Mouse (Mus musculus) lung, embryonic 14.5 days (tissue): ENCODE data around the gene Cxcr4. TPM values are rescaled to one million over a fixed set of nuclear protein-coding genes. Genes with fewer than 3 reads are reported as not detected.
A peak's percentile ranks its signal among the peaks of the same experiment; 100 is the strongest.
"Not testable (repeated sequence)": the region's sequence is repeated elsewhere in the genome, so short reads cannot be mapped to it uniquely, and the experiment has no call there.

Experiments used
- ATAC-seq: fragments of 200-750 bp; cut with Nextera tagmentation; 2 replicates; pipeline ENCODE4 v1.8.0; 2017; ENCODE audit warnings: mild to moderate bottlenecking, moderate TSS enrichment, moderate library complexity; ENCODE audit not compliant: insufficient read depth
- DNase-seq: peaks from one replicate; pipeline ENCODE4 v3.0.0-alpha.2; 2015
- H3K27ac ChIP-seq: fragments of 300-500 bp; sonication (generic); 2 replicates; pipeline ENCODE4 v1.5.1; 2014; ENCODE audit warnings: low read depth, mild to moderate bottlenecking, moderate library complexity
- H3K27me3 ChIP-seq: fragments of 300-500 bp; sonication (generic); 2 replicates; pipeline ENCODE4 v1.6.1; 2014; ENCODE audit warnings: low read length, control low read depth; ENCODE audit not compliant: insufficient read depth
- H3K36me3 ChIP-seq: fragments of 300-500 bp; sonication (generic); 2 replicates; pipeline ENCODE4 v1.6.1; 2014; ENCODE audit warnings: control low read depth; ENCODE audit not compliant: insufficient read depth
- H3K4me1 ChIP-seq: fragments of 300-500 bp; sonication (generic); 2 replicates; pipeline ENCODE4 v1.6.1; 2014; ENCODE audit warnings: antibody characterized with exemption, control low read depth; ENCODE audit not compliant: insufficient read depth
- H3K4me2 ChIP-seq: fragments of 300-500 bp; sonication (generic); 2 replicates; pipeline ENCODE4 v1.6.1; 2014; ENCODE audit warnings: mild to moderate bottlenecking
- H3K4me3 ChIP-seq: fragments of 300-500 bp; sonication (generic); 2 replicates; pipeline ENCODE4 v1.5.1; 2014; ENCODE audit warnings: low read depth, low read length
- H3K9ac ChIP-seq: fragments of 300-500 bp; sonication (generic); 2 replicates; pipeline ENCODE4 v1.6.1; 2014
- H3K9me3 ChIP-seq: fragments of 300-500 bp; sonication (generic); 2 replicates; pipeline ENCODE4 v1.6.1; 2016; ENCODE audit warnings: low read depth, low read length, control low read depth
- CTCF ChIP-seq: IDR thresholded peaks from 2 replicates; pipeline ENCODE4 v1.5.1; 2016; ENCODE audit warnings: antibody characterized with exemption, low read depth
- WGBS: fragments of 180-500 bp; shearing (Covaris S2); extraction: QIAGEN DNeasy Blood & Tissue Kit; methylation state at CpG from one replicate; pipeline ENCODE4 v1.1.7; 2014; 5-methylcytosine and 5-hydroxymethylcytosine counted together
- polyA plus RNA-seq: library from polyadenylated mRNA; unstranded; fragments of >200 nt; fragmentation: Nextera tagmentation; extraction: Ambion mirVana; gene quantifications from 2 replicates; pipeline ENCODE4 v1.2.1, GENCODE M21; 2014

Cxcr4 gene
- polyA plus RNA-seq, 1 experiment from 2014 or later, result 10.3 TPM

GRCm38 (mm10) chr1:128585396-128586161, 6.5 kb downstream of the Cxcr4 start:
- WGBS, result 50% methylated on average over 3 of the region's 3 CpGs
- ATAC-seq, result 0 out of 2 replicates have a peak, but pooled peaks have one; percentile 16

GRCm38 (mm10) chr1:128584716-128585115, 7.4 kb downstream of the Cxcr4 start:
- H3K4me2 ChIP-seq, H3K4me1 ChIP-seq, H3K9ac ChIP-seq, H3K4me3 ChIP-seq, H3K27ac ChIP-seq, DNase-seq, ATAC-seq, H3K27me3 ChIP-seq, H3K9me3 ChIP-seq: not testable (repeated sequence)
- 88% methylated on average over 1 of the region's 1 CpGs for WGBS
- H3K36me3 ChIP-seq, result peaks cover 11% of the 10 kb centered on the region

More at GRCm38 (mm10) chr1:128585396-128586161, 6.5 kb downstream of the Cxcr4 start:
- no peak overlapping the region for H3K27ac ChIP-seq
- H3K9me3 ChIP-seq, result no peaks in the 10 kb centered on the region
- H3K4me3 ChIP-seq, result no peak overlapping the region
- H3K4me1 ChIP-seq, result 0 out of 2 replicates have a peak, but pooled peaks cover 2% of the 10 kb centered on the region
- H3K4me2 ChIP-seq, result no peak overlapping the region
- peaks cover 12% of the 10 kb centered on the region for H3K36me3 ChIP-seq
- no peak overlapping the region for H3K9ac ChIP-seq
- TF ChIP-seq CTCF, result no peak
- no peaks in the 10 kb centered on the region for H3K27me3 ChIP-seq
- DNase-seq, result peak; percentile 52

- Histone ChIP-seq H3K27me3 (no peaks in the 10 kb centered on the region), H3K36me3 (no peaks in the 10 kb centered on the region), H3K4me3 (no peak overlapping the region), H3K27ac (no peak overlapping the region), H3K4me2 (no peak overlapping the region), H3K4me1 (no peaks in the 10 kb centered on the region), H3K9ac (no peak overlapping the region), H3K9me3 (no peaks in the 10 kb centered on the region)
- DNase-seq (no peak), ATAC-seq (no peak)
- WGBS, result 48% methylated on average over 6 of the region's 6 CpGs
- TF ChIP-seq CTCF, result no peak
These were observed 8.7 kb downstream of the Cxcr4 start for GRCm38 (mm10) chr1:128583279-128583872.

GRCm38 (mm10) chr1:128580321-128580720, 11.8 kb downstream of the Cxcr4 start:
- WGBS, result 53% methylated on average over 3 of the region's 3 CpGs

GRCm38 (mm10) chr1:128578454-128578853, 13.6 kb downstream of the Cxcr4 start:
- Histone ChIP-seq H3K27ac (no peak overlapping the region), H3K27me3 (no peaks in the 10 kb centered on the region), H3K9me3 (no peaks in the 10 kb centered on the region), H3K4me3 (no peak overlapping the region), H3K9ac (no peak overlapping the region), H3K36me3 (no peaks in the 10 kb centered on the region), H3K4me2 (no peak overlapping the region), H3K4me1 (no peaks in the 10 kb centered on the region)
- ATAC-seq (no peak), DNase-seq (no peak)
- WGBS, result 55% methylated on average over 2 of the region's 2 CpGs
- TF ChIP-seq CTCF, result no peak

More at GRCm38 (mm10) chr1:128580321-128580720, 11.8 kb downstream of the Cxcr4 start:
- ATAC-seq, result no peak
- Histone ChIP-seq H3K4me2 (no peak overlapping the region), H3K4me1 (no peaks in the 10 kb centered on the region), H3K9ac (no peak overlapping the region), H3K27me3 (no peaks in the 10 kb centered on the region), H3K27ac (no peak overlapping the region), H3K9me3 (no peaks in the 10 kb centered on the region), H3K4me3 (no peak overlapping the region), H3K36me3 (no peaks in the 10 kb centered on the region)
- no peak for TF ChIP-seq CTCF
- DNase-seq, result peak; percentile 48

GRCm38 (mm10) chr1:128575096-128575495, 17.0 kb downstream of the Cxcr4 start:
- no peak for TF ChIP-seq CTCF
- no peak overlapping the region for H3K27ac ChIP-seq
- H3K4me2 ChIP-seq, result no peak overlapping the region
- DNase-seq (no peak), ATAC-seq (no peak; the same call in 1 of the 2 replicates)
- H3K4me3 ChIP-seq, result no peak overlapping the region
- no peaks in the 10 kb centered on the region for H3K9me3 ChIP-seq
- H3K4me1 ChIP-seq, result no peaks in the 10 kb centered on the region
- H3K36me3 ChIP-seq, result no peaks in the 10 kb centered on the region
- H3K27me3 ChIP-seq, result no peaks in the 10 kb centered on the region
- 67% methylated on average over 4 of the region's 4 CpGs for WGBS
- H3K9ac ChIP-seq, result no peak overlapping the region

- H3K27me3 ChIP-seq, result no peaks in the 10 kb centered on the region
- DNase-seq (no peak), ATAC-seq (no peak)
- H3K9ac ChIP-seq, result no peak overlapping the region
- H3K27ac ChIP-seq, result no peak overlapping the region
- no peaks in the 10 kb centered on the region for H3K36me3 ChIP-seq
- no peak for TF ChIP-seq CTCF
- H3K4me2 ChIP-seq, result no peak overlapping the region
- WGBS, result 55% methylated on average over 3 of the region's 3 CpGs
- H3K9me3 ChIP-seq, result no peaks in the 10 kb centered on the region
- H3K4me3 ChIP-seq, result no peak overlapping the region
- no peaks in the 10 kb centered on the region for H3K4me1 ChIP-seq
These were observed 21.1 kb downstream of the Cxcr4 start for GRCm38 (mm10) chr1:128571033-128571432.
